Comparison of ENCODE assay signal across 8 mouse cellular contexts in the genomic region with DNA sequence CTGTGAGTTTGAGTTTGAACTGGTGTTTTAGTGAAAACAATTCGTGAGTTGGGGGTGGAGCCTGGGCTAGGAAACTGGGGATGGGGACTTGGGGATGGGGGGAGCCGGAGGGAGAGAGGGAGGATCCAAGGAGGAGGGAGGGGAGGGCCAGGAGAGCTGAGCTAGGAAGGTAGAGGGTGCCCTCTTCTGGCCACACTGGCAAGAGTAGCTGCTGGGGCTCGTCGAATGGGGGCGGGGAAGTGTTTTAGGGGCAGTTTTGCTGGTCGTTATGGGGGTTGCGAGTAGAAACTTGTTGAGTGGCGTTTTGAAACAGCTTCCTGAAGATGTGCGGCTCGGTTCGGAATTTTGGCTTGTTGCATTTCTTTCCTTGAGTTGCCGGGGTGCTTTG. TPM values are rescaled to one million over a fixed set of nuclear protein-coding genes. Genes with fewer than 3 reads are reported as not detected.
DNase-seq lines count a peak whose midpoint lies in the region; ATAC-seq and TF ChIP-seq lines count a peak whose summit lies in the region.

No protein-coding gene starts in this region.

- no peaks in the 10 kb centered on the region for H3K36me3 ChIP-seq in megakaryocyte, embryonic 14.5 days (replicated peaks; ENCODE audit: low read length)
- H3K36me3 ChIP-seq in embryonic facial prominence, embryonic 11.5 days (replicated peaks; ENCODE audit: control insufficient read depth, insufficient read depth, low read depth, low read length): no peaks in the 10 kb centered on the region
- H3K36me3 ChIP-seq in heart, adult 2 months (ENCODE audit: control insufficient read depth, insufficient read depth, low read length): no peaks in the 10 kb centered on the region
- no peaks in the 10 kb centered on the region for H3K36me3 ChIP-seq in kidney, adult 2 months (ENCODE audit: control insufficient read depth, insufficient read depth, low read length)
- no peaks in the 10 kb centered on the region for H3K36me3 ChIP-seq in limb, embryonic 12.5 days
- H3K36me3 ChIP-seq in midbrain, embryonic 14.5 days (ENCODE audit: control insufficient read depth, insufficient read depth, low read length): no peaks in the 10 kb centered on the region

- H3K4me1 ChIP-seq in megakaryocyte, embryonic 14.5 days: peaks cover 16% of the 10 kb centered on the region
- H3K4me1 ChIP-seq in embryonic facial prominence, embryonic 11.5 days (ENCODE audit: control insufficient read depth, insufficient read depth, low read length): no peaks in the 10 kb centered on the region
- no peaks in the 10 kb centered on the region for H3K4me1 ChIP-seq in heart, adult 2 months (ENCODE audit: control insufficient read depth, insufficient read depth, low read length)
- H3K4me1 ChIP-seq in kidney, adult 2 months (ENCODE audit: control insufficient read depth, insufficient read depth, low read length): no peaks in the 10 kb centered on the region
- H3K4me1 ChIP-seq in limb, embryonic 12.5 days (replicated peaks): peaks cover 44% of the 10 kb centered on the region
- peaks cover 10% of the 10 kb centered on the region for H3K4me1 ChIP-seq in midbrain, embryonic 14.5 days (ENCODE audit: control insufficient read depth, insufficient read depth, low read length)

- H3K27me3 ChIP-seq in megakaryocyte, embryonic 14.5 days (replicated peaks): peaks cover 35% of the 10 kb centered on the region
- no peaks in the 10 kb centered on the region for H3K27me3 ChIP-seq in embryonic facial prominence, embryonic 11.5 days (ENCODE audit: control insufficient read depth, insufficient read depth, low read length)
- H3K27me3 ChIP-seq in heart, adult 2 months (ENCODE audit: control insufficient read depth, insufficient read depth, low read length): no peaks in the 10 kb centered on the region
- no peaks in the 10 kb centered on the region for H3K27me3 ChIP-seq in kidney, adult 2 months (replicated peaks; ENCODE audit: control insufficient read depth, insufficient read depth, low read length)
- H3K27me3 ChIP-seq in limb, embryonic 12.5 days: peaks cover 28% of the 10 kb centered on the region; the same call in 1 of the 2 replicates
- 0 out of 2 replicates have a peak, but pooled peaks cover 4% of the 10 kb centered on the region for H3K27me3 ChIP-seq in midbrain, embryonic 14.5 days (ENCODE audit: control insufficient read depth, insufficient read depth, low read length)

- no peaks in the 10 kb centered on the region for H3K9me3 ChIP-seq in megakaryocyte, embryonic 14.5 days
- no peaks in the 10 kb centered on the region for H3K9me3 ChIP-seq in embryonic facial prominence, embryonic 11.5 days (replicated peaks; ENCODE audit: control insufficient read depth, low read length)
- no peaks in the 10 kb centered on the region for H3K9me3 ChIP-seq in limb, embryonic 12.5 days
- no peaks in the 10 kb centered on the region for H3K9me3 ChIP-seq in midbrain, embryonic 14.5 days (ENCODE audit: control insufficient read depth, low read length)

- peak; percentile 71 for TF ChIP-seq CTCF in heart, adult 2 months (IDR thresholded peaks at IDR 0.05)
- TF ChIP-seq CTCF in kidney, adult 2 months (conservative IDR thresholded peaks at IDR 0.05; ENCODE audit: insufficient read depth, insufficient read length, low read depth, low read length): peak; percentile 83

- no peak for TF ChIP-seq EP300 in heart, adult 2 months (IDR thresholded peaks at IDR 0.05; ENCODE audit: insufficient read depth, low read depth, low read length)

- H3K4me2 ChIP-seq in embryonic facial prominence, embryonic 11.5 days (ENCODE audit: low read depth, low read length): peak overlapping the region; percentile 75
- peak overlapping the region; percentile 90 for H3K4me2 ChIP-seq in limb, embryonic 12.5 days
- H3K4me2 ChIP-seq in midbrain, embryonic 14.5 days (ENCODE audit: low read length): peak overlapping the region; percentile 90

- no peak overlapping the region for H3K27ac ChIP-seq in embryonic facial prominence, embryonic 11.5 days (replicated peaks; ENCODE audit: low read depth, low read length)
- H3K27ac ChIP-seq in heart, adult 2 months: no peak overlapping the region
- no peak overlapping the region for H3K27ac ChIP-seq in kidney, adult 2 months (ENCODE audit: insufficient read depth, low read depth, low read length)
- H3K27ac ChIP-seq in limb, embryonic 12.5 days: no peak overlapping the region
- no peak overlapping the region for H3K27ac ChIP-seq in midbrain, embryonic 14.5 days (replicated peaks; ENCODE audit: low read depth, low read length)

- H3K79me2 ChIP-seq in heart, adult 2 months (replicated peaks; ENCODE audit: control insufficient read depth, insufficient read depth, low read length): no peaks in the 10 kb centered on the region

- peak; percentile 92 for DNase-seq in embryonic facial prominence, embryonic 11.5 days (ENCODE audit: low spot score)
- DNase-seq in heart, adult 2 months: peak; percentile 65 to 68
- peak; percentile 75 for DNase-seq in kidney, adult 2 months
- peak; percentile 90 for DNase-seq in midbrain, embryonic 14.5 days
- DNase-seq in testis, postnatal 10 days (ENCODE audit: low spot score): peak; percentile 85

- no peak for TF ChIP-seq POLR2A in heart, adult 2 months (IDR thresholded peaks at IDR 0.05; ENCODE audit: insufficient read depth, low read depth, low read length)
- TF ChIP-seq POLR2A in kidney, adult 2 months (IDR thresholded peaks at IDR 0.05; ENCODE audit: low read depth, low read length): no peak

- intact Hi-C loops in heart, adult 2 months (cut with DNase I): loop anchor here (2.0 to 10.0 kb wide), 4 partner anchors 192 to 1004 kb away; a partner anchor contains a TSS

- H3K4me3 ChIP-seq in megakaryocyte, embryonic 14.5 days (replicated peaks): peak overlapping the region; percentile 70
- peak overlapping the region; percentile 60 for H3K4me3 ChIP-seq in embryonic facial prominence, embryonic 11.5 days (ENCODE audit: low read depth, low read length)
- peak overlapping the region; percentile 53 for H3K4me3 ChIP-seq in heart, adult 2 months
- H3K4me3 ChIP-seq in kidney, adult 2 months (ENCODE audit: insufficient read depth, low read depth, low read length): peak overlapping the region; percentile 62; the same call in 1 of the 2 replicates
- H3K4me3 ChIP-seq in limb, embryonic 12.5 days (replicated peaks): peak overlapping the region; percentile 62
- H3K4me3 ChIP-seq in midbrain, embryonic 14.5 days (replicated peaks; ENCODE audit: low read depth, low read length): peak overlapping the region; percentile 60

- H3K9ac ChIP-seq in embryonic facial prominence, embryonic 11.5 days (replicated peaks; ENCODE audit: low read length): 0 out of 2 replicates have a peak overlapping the region, but pooled peaks have one; percentile 32
- no peak overlapping the region for H3K9ac ChIP-seq in heart, adult 2 months (ENCODE audit: low read depth, low read length)
- H3K9ac ChIP-seq in limb, embryonic 12.5 days (replicated peaks): peak overlapping the region; percentile 69; the same call in 1 of the 2 replicates
- no peak overlapping the region for H3K9ac ChIP-seq in midbrain, embryonic 14.5 days (replicated peaks; ENCODE audit: low read length)

- 0% methylated on average over 12 of the region's 12 CpGs for WGBS in embryonic facial prominence, embryonic 11.5 days
- WGBS in heart, adult 2 months: 1% methylated on average over 12 of the region's 12 CpGs
- WGBS in kidney, adult 2 months: under 1% methylated on average over 12 of the region's 12 CpGs
- WGBS in limb, embryonic 12.5 days: 2% methylated on average over 12 of the region's 12 CpGs
- 0% methylated on average over 12 of the region's 12 CpGs for WGBS in midbrain, embryonic 14.5 days

- ATAC-seq in megakaryocyte, adult 5-6 weeks (ENCODE audit: poor library complexity, severe bottlenecking): no peak
- peak; percentile 67; the same call in 1 of the 2 replicates for ATAC-seq in embryonic facial prominence, embryonic 11.5 days (replicated peaks; ENCODE audit: insufficient number of reproducible peaks, low FRiP score, low TSS enrichment, low read depth)
- ATAC-seq in limb, embryonic 12.5 days (ENCODE audit: insufficient number of reproducible peaks, insufficient read depth, low FRiP score, low TSS enrichment, low read depth): peak; percentile 56; the same call in 1 of the 2 replicates
- peak; percentile 80 for ATAC-seq in midbrain, embryonic 14.5 days (ENCODE audit: low FRiP score, low TSS enrichment)

RNA-seq across cellular contexts. Expression of a gene that starts 20.3 kb away (rescaled TPM):
- not detected in 2 replicates for polyA plus RNA-seq in megakaryocyte, embryonic 14.5 days (2012; ENCODE audit: insufficient read depth, low replicate concordance)
- not detected in 2 replicates for total RNA-seq in megakaryocyte, adult 5-6 weeks (2015)
- total RNA-seq in megakaryocyte, adult 5-6 weeks (2017): not detected in 2 replicates
- 6.6 and 7.9 TPM in 2 replicates for polyA plus RNA-seq in embryonic facial prominence, embryonic 11.5 days (2014; fragmentation: Nextera tagmentation; extraction: Ambion mirVana)
- 1 to 10 TPM; 3.0 to 7.4 TPM for total RNA-seq in heart, adult 2 months (2021)
- 1.4 and 1.5 TPM in 2 replicates for polyA plus RNA-seq in heart, adult 2 months (2012; rRNA removed)
- polyA plus RNA-seq in kidney, adult 2 months (2012; rRNA removed): 1.2 and 1.4 TPM in 2 replicates
- polyA plus RNA-seq in limb, embryonic 12.5 days (2016; fragmentation: Nextera tagmentation; extraction: Ambion mirVana): 4.5 and 5.2 TPM in 2 replicates
- polyA plus RNA-seq in midbrain, embryonic 14.5 days (2014; fragmentation: Nextera tagmentation; extraction: Ambion mirVana): 5.2 and 6.3 TPM in 2 replicates

Comparison
In these comparisons a context has a peak if more than half of its experiments do, and no peak if none do; other contexts are left out.
1. H3K9ac ChIP-seq: peak in embryonic facial prominence, embryonic 11.5 days (single experiment) and limb, embryonic 12.5 days (single experiment); none in heart, adult 2 months (single experiment) and midbrain, embryonic 14.5 days (single experiment).
2. Peak in every context shown above with its lines, with median percentiles within 50 percentile points of each other: H3K4me3 ChIP-seq, DNase-seq and H3K4me2 ChIP-seq.